Mouse (Mus musculus) cerebellum, postnatal 14 days (tissue): ENCODE data around the gene Dapk1.

Experiments used
- DNase-seq, 2 experiments: peaks; one replicate each; pipeline ENCODE4 v3.0.0; 2021; ENCODE audit warnings: mixed read lengths in 2 of 2

The Dapk1 gene

GRCm38 (mm10) chr13:60618287-60618686 is 16.5 kb downstream of the Dapk1 start:
- DNase-seq = no peak

- no peak for DNase-seq
These were observed 18.0 kb downstream of the Dapk1 start for GRCm38 (mm10) chr13:60619723-60620122.

GRCm38 (mm10) chr13:60621411-60621965 is 19.7 kb downstream of the Dapk1 start:
- peak; percentile 21 to 42 for DNase-seq

GRCm38 (mm10) chr13:60625581-60625980 is 23.8 kb downstream of the Dapk1 start:
- no peak for DNase-seq

GRCm38 (mm10) chr13:60627843-60628656 is 26.3 kb downstream of the Dapk1 start:
- no peak for DNase-seq

- no peak for DNase-seq
These were observed 26.9 kb downstream of the Dapk1 start for GRCm38 (mm10) chr13:60628657-60628950.

GRCm38 (mm10) chr13:60629419-60629818 is 27.7 kb downstream of the Dapk1 start:
- DNase-seq = no peak

GRCm38 (mm10) chr13:60633945-60634344 is 32.2 kb downstream of the Dapk1 start:
- DNase-seq = no peak

GRCm38 (mm10) chr13:60635636-60636035 is 33.9 kb downstream of the Dapk1 start:
- DNase-seq = no peak

- no peak for DNase-seq
These were observed 37.8 kb downstream of the Dapk1 start for GRCm38 (mm10) chr13:60639482-60640055.

- no peak for DNase-seq
These were observed 38.7 kb downstream of the Dapk1 start for GRCm38 (mm10) chr13:60640420-60640819.

- no peak for DNase-seq
These were observed 42.7 kb downstream of the Dapk1 start for GRCm38 (mm10) chr13:60644457-60644889.

GRCm38 (mm10) chr13:60646791-60647190 is 45.0 kb downstream of the Dapk1 start:
- DNase-seq = no peak

GRCm38 (mm10) chr13:60648350-60648749 is 46.6 kb downstream of the Dapk1 start:
- no peak for DNase-seq

GRCm38 (mm10) chr13:60650000-60650399 is 48.3 kb downstream of the Dapk1 start:
- DNase-seq = no peak

- peak; percentile 25 to 43 for DNase-seq
These were observed 52.3 kb downstream of the Dapk1 start for GRCm38 (mm10) chr13:60654017-60654565.

- DNase-seq = no peak
These were observed 53.5 kb downstream of the Dapk1 start for GRCm38 (mm10) chr13:60655246-60655645.

GRCm38 (mm10) chr13:60659600-60659999 is 57.9 kb downstream of the Dapk1 start:
- no peak for DNase-seq

GRCm38 (mm10) chr13:60660056-60660455 is 58.3 kb downstream of the Dapk1 start:
- peak; percentile 79 to 80 for DNase-seq

- DNase-seq = no peak
These were observed 59.0 kb downstream of the Dapk1 start for GRCm38 (mm10) chr13:60660711-60661261.

- DNase-seq = no peak
These were observed 60.9 kb downstream of the Dapk1 start for GRCm38 (mm10) chr13:60662493-60663177.

- no peak for DNase-seq
These were observed 62.3 kb downstream of the Dapk1 start for GRCm38 (mm10) chr13:60664058-60664457.

- no peak for DNase-seq
These were observed 63.1 kb downstream of the Dapk1 start for GRCm38 (mm10) chr13:60664816-60665215.
